Mouse (Mus musculus) liver, adult (tissue): ENCODE measurements around the gene Sox8.

Source experiments
- GATA4 ChIP-seq: IDR thresholded peaks from 2 replicates; pipeline ENCODE4 v1.6.1; 2014; ENCODE audit warnings: mild to moderate bottlenecking, low read length; ENCODE audit not compliant: insufficient replicate concordance

Sox8 gene

GRCm38 (mm10) chr17:25570648-25571452 is at the start of gene Sox8:
Sox8 (minus strand) TSS chr17:25570686.
- TF ChIP-seq GATA4: no peak

DNA sequence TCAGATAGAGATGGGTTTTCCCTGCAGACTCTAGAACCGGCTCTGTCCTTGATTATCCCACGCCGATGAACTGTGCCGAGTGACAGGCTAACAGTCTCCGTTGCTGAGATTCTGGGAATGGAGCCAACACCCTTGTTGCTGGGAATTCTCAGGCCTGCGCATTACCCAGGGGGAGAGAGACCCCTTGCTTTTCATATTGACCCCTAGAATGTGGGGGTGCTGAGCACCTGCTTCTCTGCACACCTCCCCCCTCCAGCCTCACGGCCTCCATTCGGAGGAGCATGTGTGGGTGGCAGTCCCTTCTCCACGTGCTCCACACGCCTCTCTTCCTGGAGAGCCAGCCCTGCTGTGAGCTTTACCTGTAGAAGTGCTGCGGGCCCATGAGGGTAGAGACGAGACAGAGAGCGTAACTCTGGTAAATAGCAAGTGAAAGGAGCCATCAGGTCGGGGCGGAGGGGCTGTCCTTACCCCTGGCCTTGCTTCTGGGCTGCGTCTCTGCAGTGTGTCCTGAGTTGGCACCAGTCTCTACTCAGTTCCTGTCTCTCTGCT is 48.1 kb upstream of the Sox8 start:
- no peak for TF ChIP-seq GATA4

DNA sequence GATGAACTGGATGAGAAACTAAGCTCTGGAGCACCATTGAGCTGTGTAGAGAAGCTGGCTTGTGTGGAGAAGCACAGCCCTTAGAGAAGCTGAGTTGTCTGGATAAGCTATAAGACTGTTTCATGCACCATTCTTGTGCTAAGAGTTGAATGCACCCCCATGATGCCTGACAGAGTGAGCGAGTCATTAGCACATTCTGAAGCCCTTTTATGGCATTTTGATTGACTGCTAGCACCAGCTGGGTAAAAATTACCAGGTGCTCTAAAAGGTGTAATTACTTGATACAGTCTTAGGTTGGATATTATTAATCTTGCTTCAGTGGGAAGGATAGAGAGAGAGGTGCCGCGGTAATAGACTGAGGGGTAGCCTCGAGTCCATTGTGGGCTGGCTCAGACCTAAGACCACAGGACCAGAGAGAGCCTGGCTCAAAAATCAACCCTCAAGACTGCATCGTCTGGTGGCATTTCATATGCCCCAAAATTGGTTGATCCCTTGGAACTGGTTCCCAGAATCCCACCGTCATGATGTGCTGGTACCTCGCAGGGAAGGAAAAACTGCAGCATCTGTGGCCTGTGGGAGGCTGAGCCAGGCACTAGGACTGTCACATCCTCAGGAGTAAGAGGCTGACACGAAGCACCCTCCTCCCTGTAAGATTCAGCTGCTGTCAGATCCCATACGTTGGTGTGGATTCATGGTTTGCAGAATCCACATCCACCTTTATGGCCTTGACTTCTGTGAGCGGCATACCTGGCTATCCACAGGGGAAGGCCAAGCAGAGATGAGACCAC is 44.4 kb upstream of the Sox8 start:
- no peak for TF ChIP-seq GATA4

DNA sequence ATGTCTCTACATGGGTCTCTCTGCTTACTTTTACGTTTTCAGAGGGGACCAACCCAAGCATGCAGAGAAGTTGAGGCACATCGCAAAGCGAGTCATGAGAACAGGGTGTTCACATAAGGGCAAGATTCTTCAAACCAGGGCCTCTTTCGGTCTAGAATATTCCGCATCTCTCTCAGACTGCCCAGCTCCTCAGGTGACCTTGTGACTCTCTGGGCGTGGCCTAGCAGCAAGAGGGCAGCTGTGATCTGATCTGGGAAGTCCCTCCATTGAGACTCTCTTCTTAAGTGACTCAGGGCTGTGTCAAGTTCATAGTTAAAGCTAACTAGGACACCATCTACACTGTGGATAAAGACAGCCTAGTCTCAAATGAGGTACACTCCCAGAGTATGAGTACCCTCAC is 42.8 kb upstream of the Sox8 start:
- no peak for TF ChIP-seq GATA4

DNA sequence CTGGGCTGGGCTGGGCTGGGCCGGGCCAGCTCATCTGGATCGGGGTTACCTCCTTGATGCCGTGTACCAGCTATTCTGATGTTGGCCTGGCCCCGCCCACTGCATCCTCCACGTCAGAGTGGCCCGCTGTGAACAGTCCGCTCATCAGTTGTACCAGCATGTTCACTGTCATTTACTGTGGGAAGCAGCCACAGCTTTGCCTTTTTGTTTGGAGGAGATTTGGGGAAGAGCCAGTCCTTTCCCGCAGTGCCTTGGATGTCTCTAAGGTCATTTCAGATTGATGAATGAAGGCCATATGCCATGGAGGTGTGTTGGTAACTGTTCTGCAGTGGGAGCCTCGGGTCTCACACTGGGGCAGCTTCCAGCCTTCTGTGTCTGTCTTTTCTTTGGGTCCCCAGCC is 42.1 kb upstream of the Sox8 start:
- no peak for TF ChIP-seq GATA4

DNA sequence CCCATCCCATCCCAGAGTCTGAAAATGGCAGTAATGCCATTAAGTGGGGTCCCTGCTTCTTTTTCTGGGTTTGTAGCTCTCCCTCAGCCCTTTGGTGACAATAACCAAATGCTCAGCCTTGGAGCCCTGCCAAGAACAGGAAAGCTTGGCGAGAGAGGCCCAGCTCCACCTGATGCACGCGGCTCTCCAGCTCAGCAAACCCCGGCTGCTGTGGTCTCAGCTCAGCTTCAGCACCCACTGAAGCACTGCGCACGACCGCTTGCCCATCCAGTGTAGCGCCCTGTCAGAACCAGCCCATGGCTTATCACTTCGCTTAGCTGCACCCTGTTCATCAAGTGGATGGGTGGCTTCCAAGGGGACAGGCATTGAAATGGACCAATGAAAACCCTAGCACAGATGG is 39.7 kb upstream of the Sox8 start:
- no peak for TF ChIP-seq GATA4

DNA sequence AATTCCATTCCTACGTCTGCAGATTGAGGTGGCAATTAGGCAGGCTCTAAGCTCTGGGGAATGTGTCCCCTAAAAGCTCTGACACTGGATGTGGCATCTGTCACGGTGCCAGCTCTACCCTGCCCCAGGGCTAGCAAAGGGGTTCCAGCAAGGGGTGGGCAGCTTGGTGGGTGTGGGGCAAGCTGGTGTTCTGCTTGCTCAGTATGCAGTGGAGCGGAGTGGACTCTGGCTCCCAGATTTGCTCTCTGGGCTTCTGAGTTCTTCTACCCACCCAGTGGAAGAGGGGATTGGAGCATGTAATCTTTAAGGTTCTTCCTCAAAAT is 39.0 kb upstream of the Sox8 start:
- TF ChIP-seq GATA4: no peak

- TF ChIP-seq GATA4: no peak
Observed at GRCm38 (mm10) chr17:25608821-25609505, 38.5 kb upstream of the Sox8 start.

DNA sequence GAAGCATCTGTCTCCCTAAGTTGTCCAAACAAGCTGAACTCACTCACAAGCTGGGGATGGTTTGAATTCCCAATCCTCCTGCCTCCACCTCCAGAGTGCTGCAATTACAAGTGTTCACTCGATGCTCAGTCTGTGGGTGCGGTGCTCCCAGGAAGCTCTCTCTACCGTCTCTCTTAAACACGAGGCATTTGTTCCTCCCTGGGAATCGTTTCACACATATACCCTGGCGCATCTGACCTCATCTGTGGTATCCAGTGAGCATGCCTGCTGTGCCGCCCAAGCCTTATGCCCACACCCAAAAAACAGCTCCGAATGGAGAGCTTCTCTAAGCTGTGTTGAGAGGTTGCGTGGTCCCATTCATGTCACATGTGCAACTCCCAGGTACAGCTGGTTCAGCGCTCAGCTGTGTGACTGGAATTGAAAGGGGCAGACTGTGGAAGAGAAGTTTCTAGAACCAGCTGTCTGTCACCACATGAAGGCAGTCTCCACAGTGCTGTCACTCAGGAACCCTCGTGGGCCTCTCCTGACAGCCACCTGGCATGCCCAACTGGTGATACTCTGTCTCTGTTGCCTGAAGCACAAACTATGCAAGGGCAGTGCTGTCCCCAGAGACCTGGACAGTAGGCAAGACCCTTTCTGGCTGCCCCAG is 37.8 kb upstream of the Sox8 start:
- no peak for TF ChIP-seq GATA4

DNA sequence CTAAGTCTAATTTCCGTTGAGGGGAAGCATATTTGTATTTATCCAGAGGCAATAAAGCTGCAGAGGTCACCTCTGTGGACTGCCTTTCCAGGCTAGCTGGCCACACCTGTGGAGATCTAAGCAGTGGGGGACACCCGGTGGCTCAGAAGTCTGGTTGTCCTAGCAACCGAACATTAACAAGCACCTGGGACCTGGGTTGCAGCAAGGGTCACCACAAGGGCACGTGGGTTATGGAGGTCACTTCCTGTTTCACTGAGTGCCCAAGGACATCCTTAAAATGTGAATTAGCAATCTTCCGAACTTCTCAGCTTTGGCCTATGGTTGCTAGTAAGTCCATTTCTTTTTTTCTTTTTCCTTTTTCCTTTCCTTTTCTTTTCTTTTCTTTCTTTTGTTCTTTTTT is 33.7 kb upstream of the Sox8 start:
- TF ChIP-seq GATA4: no peak

DNA sequence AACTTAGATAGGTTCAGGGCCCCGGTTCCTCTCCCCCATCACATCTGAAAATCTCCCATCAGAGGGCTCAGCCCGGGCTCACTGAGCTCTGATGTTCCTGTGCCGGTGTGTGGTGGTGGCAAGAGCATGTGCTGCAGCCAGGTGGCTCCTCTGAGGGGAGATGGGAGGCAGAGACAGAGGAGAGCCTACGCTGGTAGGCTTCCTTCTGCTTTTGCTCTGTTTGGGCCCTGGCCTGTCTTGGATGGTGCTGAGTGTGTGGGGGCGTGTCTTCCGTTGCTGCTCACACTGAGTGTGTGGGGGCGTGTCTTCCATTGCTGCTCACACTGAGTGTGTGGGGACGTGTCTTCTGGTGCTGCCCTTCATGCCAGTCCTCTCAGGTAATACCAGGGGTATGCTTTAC is 31.9 kb upstream of the Sox8 start:
- TF ChIP-seq GATA4: no peak

DNA sequence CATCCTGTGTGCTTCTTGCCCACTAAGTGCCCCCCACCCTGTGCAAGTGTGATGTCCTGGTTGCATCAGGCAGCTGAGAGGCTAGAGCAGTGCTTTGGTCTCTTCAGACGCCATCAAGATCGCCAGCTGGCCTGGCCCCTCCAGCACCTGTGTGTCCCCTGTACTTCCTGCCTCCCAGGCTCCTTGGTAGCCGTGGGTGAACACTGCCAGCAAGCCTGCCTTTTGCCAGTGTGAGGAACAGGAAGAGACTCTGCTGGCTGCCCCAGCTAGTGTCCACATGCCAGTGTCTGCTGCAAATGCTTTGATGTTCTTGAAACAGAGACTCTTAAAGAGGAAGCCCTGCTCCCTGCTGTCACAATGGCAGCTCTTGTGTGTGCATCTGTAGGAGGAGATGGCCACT is 27.1 kb upstream of the Sox8 start:
- TF ChIP-seq GATA4: no peak

DNA sequence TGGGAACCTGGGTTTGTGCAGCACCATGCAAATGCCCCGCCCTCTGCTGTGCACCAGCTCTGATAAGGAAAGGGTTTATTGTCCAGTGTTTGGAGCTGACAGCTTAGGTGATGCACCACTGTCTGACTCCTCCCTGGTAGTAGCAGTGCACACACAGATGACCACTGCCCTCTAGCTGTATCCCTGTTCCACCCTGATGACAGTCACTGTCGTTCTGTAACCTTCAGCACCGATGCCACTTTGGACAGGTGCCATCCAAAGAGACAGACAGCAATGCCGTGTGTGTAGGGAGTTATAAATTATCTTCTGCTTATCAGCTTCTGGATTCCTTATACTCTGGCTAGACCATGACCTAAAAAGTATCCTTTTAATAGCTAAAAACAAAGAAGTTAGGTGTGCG is 25.0 kb upstream of the Sox8 start:
- TF ChIP-seq GATA4: no peak

DNA sequence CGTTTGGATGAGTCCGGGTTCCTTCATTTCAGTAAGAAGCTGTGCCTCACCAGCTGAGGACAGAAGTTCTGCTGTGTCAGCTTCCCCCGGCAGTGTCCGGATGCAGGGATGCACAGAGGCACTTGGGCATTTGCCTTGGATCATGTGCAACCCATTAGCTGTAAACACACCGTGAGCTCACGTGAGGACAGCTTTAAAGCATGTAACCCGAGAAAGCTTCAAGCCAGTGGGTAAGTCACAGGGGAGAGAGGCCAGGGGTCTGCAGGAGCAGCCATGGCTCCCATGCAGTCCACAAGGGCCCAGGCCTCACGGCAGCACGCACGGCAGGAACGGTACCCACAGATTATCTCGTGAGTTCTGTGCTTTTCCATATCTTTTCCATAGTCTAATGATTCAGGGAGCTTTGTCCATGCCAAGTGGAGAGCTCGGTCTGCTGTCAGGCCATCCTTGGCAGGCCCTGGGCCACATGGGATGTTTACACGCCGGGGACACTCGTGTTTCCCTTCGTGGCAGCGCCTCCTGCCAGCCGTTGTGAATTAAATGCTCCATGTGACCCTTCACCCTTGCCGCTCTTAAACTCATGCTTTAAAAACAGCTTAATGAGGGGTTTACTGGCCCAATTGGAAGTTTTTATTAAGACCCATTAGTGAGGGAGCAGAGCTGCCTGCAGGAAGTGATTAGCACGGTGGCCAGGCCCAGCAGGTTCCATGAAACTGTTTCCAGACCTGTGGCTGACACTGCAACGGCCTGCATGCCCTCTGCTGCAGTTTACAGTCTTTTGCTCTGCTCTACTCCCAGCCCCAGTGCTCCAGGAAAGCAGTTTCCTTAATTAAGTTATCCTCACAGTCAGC is 23.1 kb upstream of the Sox8 start:
- TF ChIP-seq GATA4: no peak
